Mouse (Mus musculus): ENCODE measurements at regions not wholly inside any gene's neighbourhood (a gene's known extent, or its start where the extent isn't known, plus 50 kb on each side); places are given as distances from the start of the nearest gene placed in this dataset.

DNA sequence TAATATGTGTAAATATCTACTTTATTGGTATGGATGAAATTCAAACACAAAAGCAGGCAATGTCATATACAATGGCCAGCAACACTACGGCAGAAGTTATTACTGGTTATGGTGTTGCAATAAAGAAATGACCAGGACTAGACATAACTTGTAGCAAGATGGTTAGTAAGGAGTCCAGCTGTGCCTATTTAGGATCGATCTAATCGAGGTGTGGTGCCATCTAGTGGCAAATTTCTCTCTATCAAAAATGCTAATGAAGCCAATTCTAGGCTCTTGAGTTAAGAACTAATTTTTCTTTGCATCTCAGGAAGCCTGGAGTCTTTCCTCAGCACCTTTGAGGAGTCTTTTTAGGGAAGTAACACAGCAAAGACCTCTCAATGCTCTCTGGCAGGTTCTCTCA is 223.2 kb downstream of the Rassf9 start:
- peak in 1 of 2 experiments; percentile 23 for DNase-seq (ENCODE audit: extremely low spot score in 1 of 2, low spot score in 2 of 2)
- intact Hi-C loops (cut with DNase I), result loop anchor here (5.0 kb wide), 1 partner anchor 243 kb away; the partner anchor contains the start of gene Nts

GRCm38 (mm10) chr10:102732420-102732819 is 220.4 kb downstream of the Rassf9 start:
- DNase-seq (ENCODE audit: extremely low spot score in 1 of 2, low spot score in 2 of 2), result no peak
- intact Hi-C loops (cut with DNase I), result no loop called here

DNA sequence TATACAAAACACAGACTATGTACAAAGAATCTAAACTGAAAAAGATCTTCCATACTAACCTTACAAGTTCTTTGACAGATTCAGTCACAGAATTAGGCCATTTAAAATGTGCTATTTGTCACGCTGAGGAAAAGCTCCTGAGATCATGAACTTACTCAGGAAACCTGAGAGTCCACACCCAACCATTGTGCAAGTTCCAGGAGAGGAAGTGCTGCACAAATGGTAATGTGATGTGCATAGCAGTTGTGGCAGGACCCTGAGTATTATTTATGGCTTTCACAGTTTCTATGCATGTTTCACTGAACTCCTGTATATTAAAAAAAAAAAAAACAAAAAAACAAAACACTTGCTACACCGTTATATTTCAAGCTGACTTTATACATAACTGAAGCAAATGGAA is 200.2 kb downstream of the Rassf9 start:
- intact Hi-C loops (cut with DNase I), result no loop called here

GRCm38 (mm10) chr10:102705848-102706247 is 193.8 kb downstream of the Rassf9 start:
- intact Hi-C loops (cut with DNase I), result no loop called here
- no peak for DNase-seq (ENCODE audit: extremely low spot score in 1 of 2, low spot score in 2 of 2)

More for the DNA sequence above, 200.2 kb downstream of the Rassf9 start:
- DNase-seq (ENCODE audit: extremely low spot score in 1 of 2, low spot score in 2 of 2), result peak in 1 of 2 experiments; percentile 17

DNA sequence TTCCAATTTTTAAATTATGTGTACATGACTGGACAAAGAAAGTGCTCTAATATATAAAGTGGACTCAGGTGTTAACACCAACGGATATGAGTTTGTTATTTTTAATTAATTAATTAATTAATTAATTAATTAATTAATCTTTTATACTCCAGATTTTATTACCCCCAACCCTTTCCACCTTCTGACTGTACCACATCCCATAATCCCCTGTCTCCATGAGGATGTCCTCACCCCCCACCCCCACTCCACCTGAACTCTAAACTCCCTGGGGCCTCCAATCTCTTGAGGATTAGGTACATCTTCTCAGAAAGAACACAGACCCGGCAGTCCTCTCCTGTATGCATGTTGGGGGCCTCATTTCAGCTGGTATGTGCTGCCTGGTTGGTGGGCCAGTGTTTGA is 182.8 kb downstream of the Rassf9 start:
- intact Hi-C loops (cut with DNase I), result no loop called here
- DNase-seq (ENCODE audit: extremely low spot score in 1 of 2, low spot score in 2 of 2), result no peak

GRCm38 (mm10) chr10:102689966-102690365 is 177.9 kb downstream of the Rassf9 start:
- intact Hi-C loops (cut with DNase I), result no loop called here
- DNase-seq (ENCODE audit: extremely low spot score in 1 of 2, low spot score in 2 of 2), result no peak

DNA sequence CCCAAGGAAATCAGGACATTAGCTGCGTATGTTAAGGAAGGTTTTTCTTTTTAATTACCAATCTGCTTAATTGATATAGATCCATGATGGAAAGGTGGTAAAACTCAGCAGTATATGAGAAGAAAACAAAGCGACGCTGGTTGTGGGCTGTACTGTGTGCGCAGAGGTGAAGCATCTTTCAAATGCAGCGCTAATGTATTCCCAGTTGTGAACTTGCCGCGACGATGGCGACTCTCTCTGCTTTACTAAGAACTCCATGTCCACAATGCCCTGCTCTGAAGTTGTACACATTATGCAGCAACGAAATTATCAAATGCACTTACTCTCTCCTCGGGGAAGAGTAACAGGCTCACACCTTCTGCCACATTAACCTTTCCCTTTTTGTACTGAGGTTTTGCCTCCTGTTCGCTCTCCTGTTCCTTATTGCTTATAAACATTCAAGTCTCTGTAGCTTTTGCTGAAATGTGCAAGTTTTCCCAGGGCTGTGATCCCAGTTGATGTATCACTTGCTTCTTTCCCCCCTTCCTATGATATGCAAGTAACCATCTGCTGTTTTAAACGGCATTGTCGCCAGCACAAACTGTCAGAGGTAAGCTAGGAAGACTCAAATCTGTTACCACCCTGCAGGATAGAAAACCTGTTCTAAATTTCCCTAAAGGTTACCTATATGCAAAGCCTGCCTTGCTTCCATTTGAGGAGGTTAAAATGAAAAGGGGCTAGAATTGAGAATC is 174.8 kb downstream of the Rassf9 start:
- peak in 1 of 2 experiments; percentile 5 for DNase-seq (ENCODE audit: extremely low spot score in 1 of 2, low spot score in 2 of 2)
- intact Hi-C loops (cut with DNase I), result no loop called here

DNA sequence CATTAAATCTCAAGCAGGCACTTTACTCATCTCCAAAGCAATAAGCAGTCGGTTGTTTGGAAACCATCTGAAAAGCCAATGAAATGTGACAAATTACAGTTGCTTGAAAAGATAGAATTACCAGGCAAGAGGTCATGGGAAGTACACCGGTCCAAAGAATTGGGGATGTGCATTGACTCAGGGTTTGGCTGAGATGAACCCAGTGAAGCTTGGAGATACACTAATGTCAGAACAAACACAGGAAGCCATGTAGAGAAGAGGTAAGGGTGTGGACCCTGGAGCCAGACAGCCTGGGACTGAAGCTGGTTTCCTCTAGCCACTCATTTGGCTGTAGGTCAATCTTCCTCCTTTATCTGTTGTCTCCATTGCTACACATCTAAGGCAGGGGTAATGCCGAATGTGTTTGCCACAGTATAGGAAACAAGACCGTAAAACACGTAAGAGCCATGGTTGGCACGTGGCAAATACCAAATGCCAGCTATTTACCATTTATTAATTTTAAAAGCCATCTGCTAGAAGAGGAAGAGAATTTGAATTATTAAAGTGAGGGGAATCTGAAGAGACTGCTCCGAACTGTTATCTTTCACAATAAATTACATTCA is 173.9 kb downstream of the Rassf9 start:
- DNase-seq (ENCODE audit: extremely low spot score in 1 of 2, low spot score in 2 of 2), result no peak
- intact Hi-C loops (cut with DNase I), result no loop called here

DNA sequence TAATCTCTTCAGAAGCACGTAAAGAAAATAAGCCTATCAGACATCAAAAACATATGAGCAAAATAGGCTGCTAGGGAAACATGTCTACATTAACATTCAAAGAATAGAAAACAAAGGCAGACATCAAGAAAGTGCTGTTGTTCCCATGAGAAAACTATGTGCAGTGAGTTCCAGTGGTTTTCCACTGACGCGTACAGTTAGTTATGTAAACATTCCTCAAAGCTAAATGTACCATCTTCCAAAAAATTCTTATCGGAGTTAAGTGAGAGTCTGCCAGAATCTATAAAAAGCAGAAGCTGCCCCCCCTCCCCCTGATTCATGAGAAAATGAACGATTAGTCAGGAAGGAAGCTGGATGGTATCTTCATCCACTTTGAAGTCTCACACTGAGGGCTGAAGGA is 155.3 kb downstream of the Rassf9 start:
- DNase-seq (ENCODE audit: extremely low spot score in 1 of 2, low spot score in 2 of 2), result no peak
- intact Hi-C loops (cut with DNase I), result no loop called here

- intact Hi-C loops (cut with DNase I), result no loop called here
- DNase-seq (ENCODE audit: extremely low spot score in 1 of 2, low spot score in 2 of 2), result no peak
Observed at GRCm38 (mm10) chr10:102659683-102660082, 147.7 kb downstream of the Rassf9 start.

GRCm38 (mm10) chr10:102636507-102636906 is 124.5 kb downstream of the Rassf9 start:
- intact Hi-C loops (cut with DNase I), result no loop called here
- no peak for DNase-seq (ENCODE audit: extremely low spot score in 1 of 2, low spot score in 2 of 2)

- intact Hi-C loops (cut with DNase I), result no loop called here
- DNase-seq (ENCODE audit: extremely low spot score in 1 of 2, low spot score in 2 of 2), result no peak
Observed at GRCm38 (mm10) chr10:102633438-102633837, 121.4 kb downstream of the Rassf9 start.

- intact Hi-C loops (cut with DNase I), result no loop called here
- no peak for DNase-seq (ENCODE audit: extremely low spot score in 1 of 2, low spot score in 2 of 2)
Observed at GRCm38 (mm10) chr10:102628609-102629008, 116.6 kb downstream of the Rassf9 start.

- intact Hi-C loops (cut with DNase I), result no loop called here
- DNase-seq (ENCODE audit: extremely low spot score in 1 of 2, low spot score in 2 of 2), result no peak
Observed at GRCm38 (mm10) chr10:102623895-102624294, 111.9 kb downstream of the Rassf9 start.

GRCm38 (mm10) chr10:102622583-102623008 is 110.6 kb downstream of the Rassf9 start:
- DNase-seq (ENCODE audit: extremely low spot score in 1 of 2, low spot score in 2 of 2), result no peak
- intact Hi-C loops (cut with DNase I), result no loop called here

DNA sequence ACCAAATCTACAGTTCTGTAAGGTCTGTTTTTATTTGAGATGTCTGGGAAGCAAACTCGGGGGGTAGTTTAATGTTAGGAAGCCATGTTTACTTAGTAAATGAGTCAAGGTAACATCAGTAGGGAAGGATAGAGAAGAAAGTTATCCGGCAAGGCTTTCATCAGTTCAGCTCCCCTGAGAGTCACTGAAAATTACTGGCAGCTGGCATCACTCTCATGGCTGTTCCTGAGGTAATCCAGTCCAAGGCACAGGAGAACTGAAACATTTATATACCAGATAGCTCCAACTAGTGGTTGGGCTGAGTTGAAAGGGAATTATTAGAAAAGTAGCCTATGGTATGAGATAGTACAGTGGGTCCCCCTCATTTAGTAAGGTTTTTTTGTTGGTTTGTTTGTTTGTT is 106.7 kb downstream of the Rassf9 start:
- intact Hi-C loops (cut with DNase I), result no loop called here
- DNase-seq (ENCODE audit: extremely low spot score in 1 of 2, low spot score in 2 of 2), result no peak

DNA sequence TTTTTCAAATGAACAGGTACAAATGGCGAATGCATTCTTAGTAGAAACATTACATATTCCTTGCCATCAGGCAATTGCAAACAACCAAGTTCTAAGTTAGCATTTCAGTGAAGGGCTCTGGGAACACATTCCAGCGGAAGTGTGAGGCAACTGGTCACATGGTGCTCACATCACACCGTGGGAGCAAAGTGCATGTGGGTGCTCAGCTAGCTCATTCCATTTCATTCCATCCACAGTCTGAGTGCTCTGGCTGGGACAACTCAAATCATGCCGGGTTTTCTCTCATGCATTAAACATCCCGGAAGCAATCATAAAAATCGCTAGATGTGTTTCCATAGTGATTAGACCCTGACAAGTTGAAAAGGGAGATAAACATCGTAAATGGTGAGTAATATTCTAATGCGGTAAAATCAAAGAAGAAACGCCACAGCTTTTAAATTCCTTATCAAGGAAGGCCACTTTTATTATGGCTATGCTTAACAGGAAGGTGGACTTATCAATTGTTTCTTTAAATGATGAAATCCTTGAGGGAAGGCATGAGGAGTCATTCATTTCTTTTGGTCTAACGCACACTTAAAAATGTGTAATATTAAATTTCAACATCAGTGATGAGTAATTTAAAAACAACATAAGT is 104.1 kb downstream of the Rassf9 start:
- no peak for DNase-seq (ENCODE audit: extremely low spot score in 1 of 2, low spot score in 2 of 2)
- intact Hi-C loops (cut with DNase I), result no loop called here
